Mouse (Mus musculus) brown adipose tissue, adult 24 weeks (tissue): ENCODE measurements around the gene Tmem178. TPM values are rescaled to one million over a fixed set of nuclear protein-coding genes. Genes with fewer than 3 reads are reported as not detected.
A peak's percentile ranks its signal among the peaks of the same experiment; 100 is the strongest.
"Not testable (repeated sequence)": the region's sequence is repeated elsewhere in the genome, so short reads cannot be mapped to it uniquely, and the experiment has no call there.

Experiments
- H3K27ac ChIP-seq: fragments of 200-500 bp; replicated peaks from 2 replicates; pipeline ENCODE4 v1.5.1; 2012; ENCODE audit warnings: low read depth, mild to moderate bottlenecking, low read length
- H3K4me1 ChIP-seq: fragments of 200-500 bp; 2 replicates; pipeline ENCODE4 v1.6.1; 2012; ENCODE audit warnings: low read length, mixed read lengths; ENCODE audit not compliant: control insufficient read depth, insufficient read depth, insufficient read length
- H3K4me3 ChIP-seq: fragments of 200-500 bp; 2 replicates; pipeline ENCODE4 v1.5.1; 2012; ENCODE audit warnings: low read depth, mild to moderate bottlenecking, low read length, moderate library complexity; ENCODE audit not compliant: insufficient read depth
- polyA plus RNA-seq: library from polyadenylated mRNA; stranded (reverse); fragments of >200 nt; gene quantifications from 2 replicates; pipeline ENCODE4 v1.2.4, GENCODE M21; 2012; ENCODE audit not compliant: missing spikeins, insufficient read depth, insufficient read length

The Tmem178 gene
- polyA plus RNA-seq, 1 experiment: not detected

DNA sequence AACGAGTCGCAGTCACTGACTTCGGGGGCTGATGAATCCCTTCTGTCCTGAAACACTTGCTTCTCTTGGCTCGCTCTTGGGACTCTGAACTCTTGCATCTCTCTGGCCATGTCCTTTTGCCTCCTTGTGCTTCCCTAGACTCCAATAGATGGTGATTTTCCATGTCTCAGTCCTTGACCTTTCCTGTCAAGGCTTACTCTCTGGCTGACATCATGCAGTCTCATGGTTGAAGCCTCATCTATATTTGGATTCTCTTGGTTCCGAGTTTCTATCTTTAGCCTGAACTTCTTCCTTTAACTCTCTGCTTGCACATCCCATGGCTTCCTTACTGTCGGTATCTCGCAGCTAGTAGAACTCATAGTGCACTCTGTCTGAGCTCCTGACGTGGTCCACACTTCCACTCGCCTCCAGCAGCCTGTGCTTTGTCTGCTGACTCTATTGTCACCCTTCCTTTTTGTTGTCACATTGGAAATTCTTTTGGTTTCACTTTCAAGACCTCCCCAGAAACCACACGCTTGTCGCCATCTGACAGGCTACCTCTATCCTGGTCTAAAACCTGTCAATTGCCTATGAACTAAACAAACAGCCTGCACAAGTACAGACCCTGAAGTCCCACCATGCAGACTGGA is 10.9 kb upstream of the Tmem178 start:
- H3K4me1 ChIP-seq: no peaks in the 10 kb centered on the region; the same call in 1 of the 2 replicates
- peak overlapping the region; percentile 32; the same call in 1 of the 2 replicates for H3K4me3 ChIP-seq
- peak overlapping the region; percentile 67 for H3K27ac ChIP-seq

DNA sequence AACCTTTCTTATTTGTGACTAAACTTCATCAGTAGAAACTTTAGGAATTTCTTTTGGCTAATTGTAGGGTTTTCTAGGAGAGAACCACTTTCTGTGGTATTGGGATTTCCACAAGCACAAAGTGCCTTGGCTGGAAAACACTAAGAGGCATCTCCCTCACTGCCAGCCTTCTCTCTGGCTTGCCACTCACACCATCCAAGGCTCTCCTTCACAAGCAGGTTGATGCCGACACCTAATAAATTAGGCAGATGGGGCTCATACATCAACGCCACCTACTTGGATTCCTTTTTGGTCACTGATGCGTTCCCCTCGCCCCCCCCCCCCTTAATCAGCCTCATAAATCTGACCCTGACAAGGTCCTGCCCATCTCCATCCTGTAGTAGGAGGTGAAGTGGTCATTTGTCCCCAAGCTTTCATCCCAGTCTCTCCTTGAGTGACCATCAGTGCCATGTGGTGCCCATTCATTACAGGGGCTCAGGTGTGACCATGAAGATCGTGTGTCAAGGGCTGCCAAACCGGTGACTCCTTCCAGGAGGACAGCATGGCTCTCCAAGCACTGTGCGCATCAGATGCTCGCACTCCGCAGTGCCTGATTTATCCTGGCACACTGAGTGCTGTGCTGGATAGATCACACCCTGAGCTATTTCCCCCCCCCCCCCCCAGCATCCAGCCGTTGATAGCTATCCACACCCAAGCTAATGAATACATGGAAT is 8.5 kb upstream of the Tmem178 start:
- H3K27ac ChIP-seq: no peak overlapping the region
- H3K4me3 ChIP-seq: no peak overlapping the region

DNA sequence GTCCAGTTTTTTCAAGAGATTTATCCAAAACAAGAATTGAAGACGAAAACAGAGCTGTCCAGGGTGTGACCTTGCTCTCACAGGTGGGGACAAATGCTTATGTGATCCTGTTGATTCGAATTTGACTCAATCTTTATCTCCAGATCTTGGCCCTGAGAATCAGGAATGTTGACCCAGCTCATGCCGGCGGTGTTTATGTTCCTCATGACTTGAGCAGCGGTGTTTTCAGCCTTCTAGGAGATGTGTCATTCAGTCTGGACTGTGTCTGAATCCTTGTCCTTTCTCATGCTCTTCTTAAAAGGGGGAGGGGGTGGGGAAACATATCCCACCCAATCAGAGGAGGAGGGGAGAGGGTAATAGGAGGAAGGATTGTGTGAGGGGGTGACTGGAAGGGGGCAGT is 7.9 kb upstream of the Tmem178 start:
- Histone ChIP-seq H3K4me3 (no peak overlapping the region), H3K27ac (no peak overlapping the region), H3K4me1 (no peaks in the 10 kb centered on the region; the same call in 1 of the 2 replicates)

More for the DNA sequence above, 8.5 kb upstream of the Tmem178 start:
- no peaks in the 10 kb centered on the region; the same call in 1 of the 2 replicates for H3K4me1 ChIP-seq

DNA sequence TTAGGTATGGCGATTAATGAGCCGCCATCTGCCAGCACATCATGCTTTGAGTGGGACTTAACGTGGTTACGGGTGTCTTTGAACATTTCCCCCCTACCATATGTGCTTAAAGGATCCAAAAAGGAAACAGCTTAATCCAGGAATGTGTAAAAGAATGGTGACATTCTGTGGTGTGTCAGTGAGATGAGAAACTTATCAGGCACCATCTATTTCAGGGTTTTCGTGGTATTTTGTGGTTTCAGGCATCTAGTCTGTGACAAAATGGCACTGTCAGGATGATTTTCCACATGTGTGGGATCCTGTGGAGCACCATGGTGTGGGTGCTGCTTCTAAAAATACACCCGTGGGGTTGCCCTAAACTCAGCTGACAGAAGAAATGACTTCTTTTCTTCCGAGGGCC is 4.6 kb upstream of the Tmem178 start:
- Histone ChIP-seq H3K4me1 (no peaks in the 10 kb centered on the region), H3K4me3 (no peak overlapping the region), H3K27ac (no peak overlapping the region)

DNA sequence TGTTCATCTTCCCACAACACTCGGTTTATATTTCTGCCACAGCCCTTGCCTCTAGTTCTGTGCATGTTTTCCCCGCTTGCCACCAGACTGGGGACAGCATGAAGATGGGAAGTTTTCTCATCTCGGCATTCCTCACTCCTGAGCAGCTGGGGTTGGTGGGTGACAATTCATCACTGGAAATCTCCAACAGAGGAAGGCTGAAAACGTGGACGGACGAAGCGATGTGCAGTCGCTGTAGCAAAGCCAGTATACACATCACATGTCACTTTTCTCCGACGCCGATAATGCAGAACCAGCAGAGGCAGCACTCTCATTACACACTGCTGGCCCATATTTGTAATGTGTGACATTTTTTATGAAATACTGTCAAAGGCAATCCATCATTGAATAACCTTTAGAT is 2.6 kb upstream of the Tmem178 start:
- Histone ChIP-seq H3K4me1 (no peaks in the 10 kb centered on the region), H3K4me3 (no peak overlapping the region), H3K27ac (no peak overlapping the region)

DNA sequence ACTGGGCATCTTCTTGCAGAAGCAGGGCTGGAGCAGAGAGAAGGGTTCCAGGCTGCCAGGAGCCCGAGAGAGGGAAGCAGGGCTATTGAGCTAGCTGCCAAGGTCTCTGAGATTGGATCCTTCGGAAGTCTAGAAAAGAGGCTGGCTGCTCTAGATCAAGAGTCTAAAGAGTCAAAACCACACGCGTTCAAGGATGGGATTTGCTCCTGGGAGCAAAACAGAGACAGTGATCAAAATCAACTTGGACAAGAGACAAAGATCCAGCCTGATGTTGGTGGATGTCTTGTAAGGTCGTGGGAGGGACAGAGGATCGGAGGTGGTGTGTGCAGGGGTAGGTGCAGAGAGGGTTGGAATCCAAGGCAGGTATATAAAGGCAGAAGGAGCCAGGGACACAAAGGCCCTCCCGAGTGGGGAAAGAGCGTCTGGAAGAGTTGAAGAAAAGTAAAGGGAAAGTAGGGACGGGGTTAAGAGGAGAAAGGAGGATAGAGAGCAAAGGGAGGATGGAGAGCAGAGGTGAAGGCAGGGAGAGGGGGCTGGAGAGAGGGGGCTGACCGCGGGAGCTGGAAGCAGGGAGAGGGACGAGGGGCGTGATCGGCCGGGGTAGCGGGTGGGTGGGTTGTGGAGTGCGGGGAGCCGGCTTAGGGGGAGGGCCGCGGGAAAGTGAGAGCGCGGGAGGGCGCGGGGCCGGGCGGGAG is 450 bp upstream of the Tmem178 start:
- Histone ChIP-seq H3K4me3 (no peak overlapping the region; the same call in 1 of the 2 replicates), H3K4me1 (no peaks in the 10 kb centered on the region), H3K27ac (no peak overlapping the region)

DNA sequence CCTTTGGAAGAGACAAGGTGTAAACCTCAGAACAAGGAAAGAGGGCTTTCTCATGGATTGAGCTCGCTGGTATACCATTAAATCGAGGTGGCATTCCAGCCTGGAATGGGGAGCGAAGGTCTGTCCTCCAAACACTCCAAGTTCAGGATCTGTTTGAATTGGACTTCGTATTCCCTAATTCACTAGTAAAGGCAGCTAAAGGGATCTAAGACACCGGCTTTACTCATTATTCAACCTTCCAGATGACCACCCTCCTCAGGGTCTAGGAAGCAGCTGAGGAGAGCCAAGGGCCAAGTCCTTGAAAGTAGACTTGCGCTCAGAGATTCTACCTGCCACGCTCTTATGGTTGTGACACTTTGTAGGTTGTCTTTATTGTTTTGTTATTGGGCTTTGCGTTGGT is 1.1 kb downstream of the Tmem178 start:
- not testable (repeated sequence) for H3K4me1 ChIP-seq, H3K27ac ChIP-seq
- H3K4me3 ChIP-seq: peak overlapping the region; percentile 20

DNA sequence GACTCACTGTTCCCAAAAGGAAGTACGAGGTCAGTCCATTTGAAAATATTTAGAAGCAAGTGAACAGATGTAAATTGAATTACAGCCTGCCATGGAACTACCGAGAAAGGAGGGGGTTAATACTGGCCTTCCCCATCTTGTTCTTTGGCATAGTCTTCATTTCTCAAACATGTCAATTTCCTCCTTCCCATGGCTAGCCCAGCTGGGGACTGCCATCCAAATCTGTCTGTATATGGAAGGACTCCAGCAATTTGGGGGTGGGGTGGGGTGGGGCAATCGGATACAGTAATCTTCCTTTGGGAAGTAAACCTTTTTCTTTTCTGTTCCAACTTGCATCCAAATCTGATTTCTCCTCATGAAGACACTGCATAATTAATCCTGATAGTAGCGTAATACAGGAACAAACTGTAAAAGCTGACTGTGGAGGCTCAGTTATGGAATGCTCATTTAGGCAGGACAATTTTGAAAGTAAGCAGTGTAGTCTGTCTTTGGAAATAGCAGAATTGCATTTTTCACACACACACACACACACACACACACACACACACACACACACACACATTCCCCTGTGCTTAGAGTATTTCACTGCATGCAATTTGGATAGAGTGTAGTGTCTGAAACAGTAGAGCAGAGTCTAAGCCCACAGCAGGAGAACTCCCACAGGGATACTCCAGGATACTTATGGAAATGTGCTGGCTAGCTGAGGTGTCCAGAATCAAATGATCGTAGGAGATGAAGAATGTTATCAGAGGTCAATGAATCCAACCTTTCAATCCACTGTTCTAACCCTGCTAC is 1.9 kb downstream of the Tmem178 start:
- Histone ChIP-seq H3K4me3 (no peak overlapping the region), H3K27ac (no peak overlapping the region)

DNA sequence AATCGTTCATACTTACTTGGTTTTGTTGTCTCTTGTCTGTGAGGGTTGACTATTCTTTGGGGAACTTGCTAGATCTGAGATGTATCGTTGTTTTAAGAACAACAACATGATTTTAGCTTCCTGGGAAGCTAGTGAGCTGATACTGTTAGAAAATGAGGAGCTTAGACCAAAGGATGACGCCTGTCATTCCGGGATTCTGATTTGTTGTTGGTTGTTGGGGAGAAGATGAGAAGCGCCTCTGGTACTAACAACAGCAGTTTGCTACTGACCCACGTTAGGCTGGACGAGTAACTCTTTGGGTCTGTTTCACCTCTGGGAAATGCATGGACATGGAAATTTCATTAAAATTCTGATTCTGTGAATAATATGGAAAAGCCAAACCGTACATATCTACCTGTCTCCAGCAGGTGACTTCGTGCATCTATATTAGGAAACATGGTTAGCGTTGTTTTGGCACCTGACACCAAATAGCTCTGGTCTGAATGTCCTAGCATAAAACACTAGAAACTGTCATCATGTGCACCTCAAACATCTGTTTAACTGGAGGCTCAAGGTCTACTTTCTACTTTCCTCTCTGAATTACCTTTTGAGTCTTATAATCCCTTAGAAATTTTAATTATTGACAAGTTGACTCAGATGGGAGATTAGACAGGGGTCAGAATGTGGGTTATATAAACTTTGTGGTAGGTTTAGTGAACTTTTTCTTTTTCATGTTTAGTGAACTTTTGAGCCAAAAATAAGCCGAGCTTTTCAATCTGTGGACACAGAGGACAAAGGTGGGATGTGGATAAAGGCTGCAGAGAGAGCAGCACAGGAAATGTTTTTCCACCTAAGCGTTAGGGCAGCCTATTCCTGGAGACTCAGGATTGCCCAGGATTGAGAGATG is 2.9 kb downstream of the Tmem178 start:
- no peak overlapping the region for H3K27ac ChIP-seq
- H3K4me3 ChIP-seq: no peak overlapping the region
- no peaks in the 10 kb centered on the region for H3K4me1 ChIP-seq

More for the DNA sequence above, 1.9 kb downstream of the Tmem178 start:
- H3K4me1 ChIP-seq: no peaks in the 10 kb centered on the region

DNA sequence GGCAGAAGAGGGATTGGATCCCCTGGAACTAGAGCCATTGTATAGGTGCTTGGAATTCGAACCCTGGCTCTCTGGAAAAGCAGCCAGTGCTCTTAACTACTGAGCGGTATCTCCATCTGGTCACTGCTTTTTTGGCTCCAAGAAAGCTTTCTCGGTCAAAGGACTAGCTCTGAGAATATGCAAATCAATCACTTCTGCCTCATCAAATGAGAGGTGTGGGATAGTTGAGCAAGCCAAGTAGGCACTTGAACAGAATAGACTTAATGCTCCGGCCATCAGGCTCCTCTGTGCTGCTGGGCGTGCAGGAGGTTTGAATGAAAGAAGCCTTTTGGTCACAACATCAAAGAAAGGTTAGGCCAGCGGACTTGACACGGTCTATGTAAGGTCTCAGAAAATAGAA is 5.0 kb downstream of the Tmem178 start:
- H3K4me1 ChIP-seq: no peaks in the 10 kb centered on the region

DNA sequence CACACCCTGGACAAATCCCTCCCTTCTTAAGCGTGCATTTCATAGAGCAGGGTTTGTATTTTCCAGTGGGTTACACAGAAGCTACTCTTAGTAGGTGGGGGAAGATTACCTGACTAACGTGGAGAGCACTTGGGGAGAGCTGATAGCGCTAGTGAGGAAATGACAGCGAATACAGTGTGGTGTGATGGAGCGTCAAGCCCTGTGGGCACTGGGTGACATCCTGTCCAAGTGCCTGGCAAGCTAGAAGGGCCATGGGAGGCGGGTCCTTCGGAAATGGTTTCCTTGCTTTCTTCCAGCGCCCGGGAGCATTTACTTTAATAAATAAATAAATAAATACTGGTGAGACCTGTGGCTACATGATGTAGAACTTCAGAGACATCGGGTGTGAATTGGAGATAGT is 5.5 kb downstream of the Tmem178 start:
- Histone ChIP-seq H3K4me1 (no peaks in the 10 kb centered on the region), H3K4me3 (no peak overlapping the region), H3K27ac (no peak overlapping the region)

More for the DNA sequence above, 5.0 kb downstream of the Tmem178 start:
- H3K27ac ChIP-seq: no peak overlapping the region
- H3K4me3 ChIP-seq: no peak overlapping the region

DNA sequence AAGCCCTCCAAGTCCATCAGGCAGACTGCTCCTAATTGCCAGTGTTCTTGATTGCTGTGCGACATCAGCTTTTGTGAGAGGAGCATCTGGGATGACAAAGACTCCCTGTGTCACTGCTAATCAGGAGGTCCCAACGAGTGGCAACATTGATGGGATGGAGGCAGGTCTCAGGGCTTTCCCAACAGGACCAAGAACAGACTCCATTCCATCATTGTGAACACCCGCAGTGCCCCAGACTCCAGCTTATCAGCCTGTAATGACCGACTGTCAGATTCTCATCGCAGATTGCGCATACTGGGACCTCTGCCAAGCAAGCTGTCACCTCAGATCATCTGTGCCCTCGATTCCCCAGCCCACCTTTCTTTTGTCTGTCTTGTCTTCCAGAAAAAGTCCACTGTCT is 7.9 kb downstream of the Tmem178 start:
- H3K27ac ChIP-seq: no peak overlapping the region
- H3K4me1 ChIP-seq: no peaks in the 10 kb centered on the region
- no peak overlapping the region for H3K4me3 ChIP-seq

DNA sequence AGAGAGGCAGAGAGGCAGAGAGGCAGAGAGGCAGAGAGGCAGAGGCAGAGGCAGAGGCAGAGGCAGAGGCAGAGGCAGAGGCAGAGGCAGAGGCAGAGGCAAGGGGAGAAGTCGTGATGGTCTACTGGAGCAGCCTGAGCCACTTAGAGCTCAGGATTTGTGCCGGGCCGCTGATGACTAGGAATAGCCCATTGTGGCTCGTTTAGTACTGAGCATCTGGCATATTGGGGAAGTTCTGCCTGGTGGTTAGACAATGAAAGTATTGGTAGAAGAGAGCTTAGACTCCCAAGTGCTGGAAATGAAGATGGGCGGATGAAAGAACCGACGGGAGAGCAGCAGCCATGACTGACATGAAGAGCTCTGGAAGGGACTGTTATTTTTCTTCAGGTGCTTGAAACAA is 11.0 kb downstream of the Tmem178 start:
- Histone ChIP-seq H3K4me1 (no peaks in the 10 kb centered on the region), H3K27ac (no peak overlapping the region), H3K4me3 (no peak overlapping the region)
